Mouse (Mus musculus): ENCODE data around the gene C2cd4a.

DNA sequence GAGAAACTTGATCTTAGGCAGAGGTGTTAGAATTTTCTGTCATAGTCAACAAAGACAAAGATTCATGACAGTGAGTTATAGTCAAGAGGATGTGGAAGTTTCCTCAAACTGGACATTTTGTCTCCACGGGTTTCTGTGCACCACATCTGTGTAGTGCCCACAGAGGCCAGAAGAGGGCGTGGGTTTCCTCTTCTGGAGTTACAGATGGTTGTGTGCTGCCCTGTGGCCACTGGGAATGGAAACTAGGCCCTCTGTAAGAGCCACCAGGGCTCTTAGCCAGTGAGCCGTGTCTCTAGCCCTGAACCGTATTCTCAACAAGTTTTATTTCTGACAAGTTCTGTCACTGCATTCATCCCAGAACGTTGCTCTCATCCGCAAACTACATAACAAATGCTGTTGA, 21.6 kb downstream of the C2cd4a start:
- TF ChIP-seq POLR2A (IDR thresholded peaks at IDR 0.05; ENCODE audit: borderline replicate concordance, low read depth, low read length) (no peak), CTCF (IDR thresholded peaks at IDR 0.05; ENCODE audit: low read depth, low read length) (no peak)
